28 mouse cellular contexts compared by ENCODE assay signal in the genomic region with DNA sequence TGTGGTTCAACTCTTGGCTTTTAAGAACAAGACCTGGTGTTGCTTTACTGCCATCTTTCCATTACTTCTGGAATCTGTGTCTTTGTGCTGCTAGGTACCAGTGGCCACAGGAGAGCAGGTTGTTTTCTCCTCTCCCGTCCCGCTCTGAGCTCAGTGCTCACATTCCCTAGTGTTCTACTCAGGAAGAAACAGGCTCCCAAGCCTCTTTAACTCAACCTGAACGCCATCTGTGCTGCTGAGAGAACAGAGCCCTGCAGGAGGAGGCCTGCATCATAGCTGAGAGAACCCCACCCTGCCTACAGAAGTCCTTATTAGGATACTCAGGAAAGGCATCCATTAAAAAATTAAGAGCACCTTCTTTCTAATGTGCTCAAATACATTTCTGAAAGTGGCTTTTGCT.
A peak's percentile ranks its signal among the peaks of the same experiment; 100 is the strongest.
DNase-seq lines count a peak whose midpoint lies in the region; ATAC-seq and TF ChIP-seq lines count a peak whose summit lies in the region.
"Had no signal": no experiment of that assay in that cellular context is flagged by ENCODE, and none has a peak within 500 bp of the region (broad histone marks: within the 10 kb centered on the region; RNA-seq: fewer than 3 reads in every experiment).

No protein-coding gene starts in this region.

- 0 out of 2 replicates have a peak overlapping the region, but pooled peaks have one; percentile 43 for H3K27ac ChIP-seq in cerebellum, adult 2 months (ENCODE audit: insufficient read depth, low read length)
- H3K27ac ChIP-seq: embryonic facial prominence, embryonic 10.5 days; embryonic facial prominence, embryonic 13.5 days; forebrain, embryonic 12.5 days; forebrain, embryonic 15.5 days; gastrocnemius, adult 2 months; heart, embryonic 10.5 days; heart, embryonic 13.5 days; hindbrain, embryonic 14.5 days; hindbrain, postnatal 0 days had no signal

- intact Hi-C loops in gastrocnemius, postnatal 36 days (cut with DNase I): no loop called here

- ATAC-seq in cerebellum, adult (ENCODE audit: insufficient number of reproducible peaks, low FRiP score, low TSS enrichment): peak; percentile 80
- ATAC-seq: forebrain, embryonic 15.5 days; hindbrain, postnatal 0 days; inflammation-experienced regulatory T-cells, adult 6 months; intestine, embryonic 16.5 days had no signal

- TF ChIP-seq CTCF in cerebellum, adult 2 months (IDR thresholded peaks at IDR 0.05; ENCODE audit: borderline replicate concordance, insufficient read depth, low read depth, low read length): no peak

- no peak for DNase-seq in cerebellum, postnatal 4 days (ENCODE audit: low spot score in 2 of 2)
- peak; percentile 73 for DNase-seq in brain, adult 2 months (ENCODE audit: low read depth, low spot score)
- peak; percentile 38 to 64 for DNase-seq in cerebellum, adult 2 months
- DNase-seq in cerebellum, adult 9-11 months: peak; percentile 51
- DNase-seq in heart, adult 9 months (ENCODE audit: low spot score in 2 of 2): no peak
- no peak for DNase-seq in gastrocnemius, postnatal 36 days
- DNase-seq in left cerebral cortex, adult 9 months (ENCODE audit: low spot score in 2 of 2): no peak
- DNase-seq: adrenal gland, postnatal 10 days; embryo, embryonic 11 days; gastrocnemius, adult 2 months; gastrocnemius, postnatal 14 days; heart, adult 18-20 months; heart, postnatal 14 days; heart, postnatal 4 days; kidney, adult 18-20 months; kidney, adult 9 months had no signal

- H3K27me3 ChIP-seq in cerebellum, adult 2 months (ENCODE audit: control insufficient read depth, insufficient read depth, low read length): no peaks in the 10 kb centered on the region
- H3K27me3 ChIP-seq: embryonic facial prominence, embryonic 13.5 days; forebrain, embryonic 12.5 days; forebrain, embryonic 15.5 days; heart, embryonic 13.5 days had no signal

- 19% methylated on average over 3 of the region's 3 CpGs for WGBS in cerebellum, adult 2 months

- no peak overlapping the region for H3K4me3 ChIP-seq in cerebellum, adult 2 months (replicated peaks; ENCODE audit: insufficient read depth, low read depth, low read length)
- H3K4me3 ChIP-seq: embryonic facial prominence, embryonic 10.5 days; embryonic facial prominence, embryonic 13.5 days; erythroblast, embryonic 14.5 days; forebrain, embryonic 12.5 days; forebrain, embryonic 15.5 days; gastrocnemius, adult 2 months; heart, embryonic 10.5 days; heart, embryonic 13.5 days had no signal

- no peak for TF ChIP-seq POLR2A in cerebellum, adult 2 months (IDR thresholded peaks at IDR 0.05; ENCODE audit: borderline replicate concordance, insufficient read depth, low read length)

- H3K4me1 ChIP-seq in cerebellum, adult 2 months (ENCODE audit: control insufficient read depth, insufficient read depth, low read length): peaks cover 4% of the 10 kb centered on the region; the same call in 1 of the 2 replicates
- H3K4me1 ChIP-seq: embryonic facial prominence, embryonic 10.5 days; embryonic facial prominence, embryonic 13.5 days; forebrain, embryonic 12.5 days; forebrain, embryonic 15.5 days; heart, embryonic 10.5 days; heart, embryonic 13.5 days had no signal

Comparison
In these comparisons a context has a peak if more than half of its experiments do, and no peak if none do; other contexts are left out.
1. DNase-seq: peak in brain, adult 2 months (single experiment), cerebellum, adult 2 months (2 of 2) and cerebellum, adult 9-11 months (single experiment); none in cerebellum, postnatal 4 days (0 of 2), heart, adult 9 months (0 of 2), gastrocnemius, postnatal 36 days (0 of 2) and left cerebral cortex, adult 9 months (0 of 2).